Mouse (Mus musculus): ENCODE measurements around the gene Olfr689. TPM values are rescaled to one million over a fixed set of nuclear protein-coding genes. Genes with fewer than 3 reads are reported as not detected.

Olfr689 gene
- total RNA-seq (2023), result not detected

GRCm38 (mm10) chr7:105310865-105311264 lies at the start of gene Olfr689:
TSS of gene Olfr689 (plus strand) at chr7:105311165.

GRCm38 (mm10) chr7:105287795-105288194 lies 23.2 kb upstream of the Olfr689 start, which contains the start of gene Olfr688:
TSS of gene Olfr688 (plus strand) at chr7:105288095.

DNA sequence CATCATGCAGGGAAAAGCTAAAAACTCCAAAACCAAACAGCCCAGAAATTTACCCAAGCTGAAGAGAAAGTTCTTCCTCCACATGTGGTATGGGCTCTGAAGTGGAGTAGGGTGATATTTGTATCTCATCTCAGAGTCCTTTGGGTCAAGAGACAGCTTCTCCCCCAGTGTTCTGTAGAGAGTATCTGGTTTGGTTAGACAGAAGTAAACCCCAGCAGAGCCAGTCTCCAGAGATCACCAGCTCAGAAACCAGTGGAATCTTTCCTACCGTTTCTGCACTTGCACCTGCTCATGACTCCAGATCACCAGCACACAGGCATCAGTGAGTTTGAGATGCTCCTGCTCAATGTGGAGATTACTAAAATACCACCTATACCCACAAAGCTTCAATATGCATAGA lies 23.0 kb downstream of the Olfr689 start, which contains the start of gene Olfr690:
Gene Olfr690 (minus strand): TSS at position 101 of the 400 bp plus-strand sequence.

GRCm38 (mm10) chr7:105342170-105342569 lies 31.2 kb downstream of the Olfr689 start, which contains the start of gene Olfr691:
TSS of gene Olfr691 (minus strand) at chr7:105342270.

DNA sequence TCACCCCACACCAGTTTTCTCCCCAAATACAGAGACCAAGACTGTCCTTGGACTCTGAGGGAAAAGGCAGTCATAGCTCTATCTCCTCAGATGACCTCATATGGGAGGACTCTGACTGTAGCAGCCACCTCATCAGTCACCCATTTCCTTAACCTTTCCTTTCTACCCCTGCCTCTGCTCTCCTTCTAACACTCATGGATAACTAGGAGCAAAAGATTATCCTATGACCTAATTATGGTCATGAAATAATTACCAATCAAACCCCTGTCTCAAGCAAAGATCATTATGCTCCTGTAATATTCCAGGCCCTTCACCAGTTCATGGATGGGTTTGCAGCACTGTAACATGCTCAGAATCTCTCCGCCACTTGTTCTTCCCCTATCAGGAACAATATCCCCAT lies 57.0 kb downstream of the Olfr689 start, which contains the start of gene Olfr692:
Gene Olfr692 (plus strand): TSS at position 301 of the 400 bp plus-strand sequence.

Other genes with a start within 250 kb of the Olfr689 start
- not detected for gene Olfr678, start 246.7 kb upstream of the Olfr689 start, total RNA-seq (2023)
- gene Olfr679, start 230.0 kb upstream of the Olfr689 start, total RNA-seq (2023), result not detected
- gene Olfr680-ps1, start 218.3 kb upstream of the Olfr689 start, total RNA-seq (2023), result not detected
- gene Olfr681, start 194.3 kb upstream of the Olfr689 start, total RNA-seq (2023), result not detected
- gene Olfr683, start 164.2 kb upstream of the Olfr689 start, total RNA-seq (2023), result not detected
- not detected for gene Olfr684, start 147.5 kb upstream of the Olfr689 start, total RNA-seq (2023)
- not detected for gene Olfr685, start 125.2 kb upstream of the Olfr689 start, total RNA-seq (2023)
- gene Olfr686, start 103.7 kb upstream of the Olfr689 start, total RNA-seq (2023), result not detected
- not detected for gene Olfr688, start 23.1 kb upstream of the Olfr689 start, total RNA-seq (2023)
- gene Olfr690, start 22.9 kb downstream of the Olfr689 start, total RNA-seq (2023), result not detected
- not detected for gene Olfr691, start 31.1 kb downstream of the Olfr689 start, total RNA-seq (2023)
- not detected for gene Olfr692, start 57.1 kb downstream of the Olfr689 start, total RNA-seq (2023)
- not detected for gene Gm5901, start 63.9 kb downstream of the Olfr689 start, total RNA-seq (2023)
- 42.6 TPM for gene Fam160a2, start 88.9 kb downstream of the Olfr689 start, total RNA-seq (2023)
- gene Cnga4, start 93.4 kb downstream of the Olfr689 start, total RNA-seq (2023), result not detected
- not detected for gene Cckbr, start 114.6 kb downstream of the Olfr689 start, total RNA-seq (2023)
- gene Cavin3, start 171.1 kb downstream of the Olfr689 start, total RNA-seq (2023), result not detected
- 21.5 TPM for gene Smpd1, start 243.2 kb downstream of the Olfr689 start, total RNA-seq (2023)

All from CD8-positive naive resting alpha-beta T cell, adult 57 days (primary cell).